Mouse (Mus musculus) lung, embryonic 14.5 days (tissue): ENCODE results near the gene Nutf2-ps1. TPM values are rescaled to one million over a fixed set of nuclear protein-coding genes. Genes with fewer than 3 reads are reported as not detected.
"Not testable (repeated sequence)": the region's sequence is repeated elsewhere in the genome, so short reads cannot be mapped to it uniquely, and the experiment has no call there.

Experiments used
- ATAC-seq: fragments of 200-750 bp; cut with Nextera tagmentation; 2 replicates; pipeline ENCODE4 v1.8.0; 2017; ENCODE audit warnings: mild to moderate bottlenecking, moderate TSS enrichment, moderate library complexity; ENCODE audit not compliant: insufficient read depth
- DNase-seq: peaks from one replicate; pipeline ENCODE4 v3.0.0-alpha.2; 2015
- H3K27ac ChIP-seq: fragments of 300-500 bp; sonication (generic); 2 replicates; pipeline ENCODE4 v1.5.1; 2014; ENCODE audit warnings: low read depth, mild to moderate bottlenecking, moderate library complexity
- H3K27me3 ChIP-seq: fragments of 300-500 bp; sonication (generic); 2 replicates; pipeline ENCODE4 v1.6.1; 2014; ENCODE audit warnings: low read length, control low read depth; ENCODE audit not compliant: insufficient read depth
- H3K36me3 ChIP-seq: fragments of 300-500 bp; sonication (generic); 2 replicates; pipeline ENCODE4 v1.6.1; 2014; ENCODE audit warnings: control low read depth; ENCODE audit not compliant: insufficient read depth
- H3K4me1 ChIP-seq: fragments of 300-500 bp; sonication (generic); 2 replicates; pipeline ENCODE4 v1.6.1; 2014; ENCODE audit warnings: antibody characterized with exemption, control low read depth; ENCODE audit not compliant: insufficient read depth
- H3K4me2 ChIP-seq: fragments of 300-500 bp; sonication (generic); 2 replicates; pipeline ENCODE4 v1.6.1; 2014; ENCODE audit warnings: mild to moderate bottlenecking
- H3K4me3 ChIP-seq: fragments of 300-500 bp; sonication (generic); 2 replicates; pipeline ENCODE4 v1.5.1; 2014; ENCODE audit warnings: low read depth, low read length
- H3K9ac ChIP-seq: fragments of 300-500 bp; sonication (generic); 2 replicates; pipeline ENCODE4 v1.6.1; 2014
- H3K9me3 ChIP-seq: fragments of 300-500 bp; sonication (generic); 2 replicates; pipeline ENCODE4 v1.6.1; 2016; ENCODE audit warnings: low read depth, low read length, control low read depth
- CTCF ChIP-seq: IDR thresholded peaks from 2 replicates; pipeline ENCODE4 v1.5.1; 2016; ENCODE audit warnings: antibody characterized with exemption, low read depth
- WGBS: fragments of 180-500 bp; shearing (Covaris S2); extraction: QIAGEN DNeasy Blood & Tissue Kit; methylation state at CpG from one replicate; pipeline ENCODE4 v1.1.7; 2014; 5-methylcytosine and 5-hydroxymethylcytosine counted together
- polyA plus RNA-seq: library from polyadenylated mRNA; unstranded; fragments of >200 nt; fragmentation: Nextera tagmentation; extraction: Ambion mirVana; gene quantifications from 2 replicates; pipeline ENCODE4 v1.2.1, GENCODE M21; 2014

The Nutf2-ps1 gene
- polyA plus RNA-seq, 1 experiment from 2014 or later, result 445 TPM

DNA sequence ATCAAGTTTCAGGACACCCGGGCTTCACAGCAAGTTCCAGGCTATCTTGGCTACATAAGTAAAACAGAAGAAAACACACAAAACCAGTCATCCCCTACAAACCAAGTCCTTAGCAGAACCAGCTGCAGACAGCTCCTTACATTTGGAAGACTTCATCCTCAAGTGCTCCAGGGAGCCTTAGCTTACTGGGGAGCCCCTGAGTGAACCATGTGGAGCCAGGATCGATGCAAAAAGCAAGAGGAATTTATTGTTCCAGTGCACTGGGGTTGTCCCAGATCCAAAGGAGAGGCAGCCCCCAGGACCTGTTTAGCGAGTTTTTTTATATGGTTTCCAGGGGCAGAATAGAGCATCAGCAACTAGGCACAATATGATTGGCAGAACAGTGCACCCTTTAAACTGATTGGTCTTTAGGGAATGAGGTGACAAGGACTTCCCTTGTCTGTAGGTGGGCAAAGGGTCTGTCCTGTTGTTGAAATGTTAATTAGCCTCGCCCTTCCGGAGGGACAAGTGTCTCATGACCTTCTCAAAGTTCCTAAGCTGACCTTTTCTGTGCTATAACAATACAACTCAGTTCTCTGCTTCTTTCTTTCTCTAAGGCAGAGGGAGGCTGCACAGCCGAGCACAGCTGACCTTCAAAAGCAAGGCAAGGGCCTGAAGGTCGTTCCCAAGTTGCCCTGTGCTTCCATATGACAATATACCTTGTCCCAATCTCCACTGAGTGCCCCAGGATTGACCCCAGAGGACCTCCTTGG is 8.0 kb upstream of the Nutf2-ps1 start:
- ATAC-seq (no peak), DNase-seq (no peak)
- Histone ChIP-seq H3K4me1 (peaks cover 4% of the 10 kb centered on the region), H3K4me3 (no peak overlapping the region), H3K36me3 (peaks cover 1% of the 10 kb centered on the region; the same call in 1 of the 2 replicates), H3K9ac (no peak overlapping the region), H3K4me2 (no peak overlapping the region), H3K27me3 (no peaks in the 10 kb centered on the region), H3K27ac (no peak overlapping the region), H3K9me3 (no peaks in the 10 kb centered on the region)
- no peak for TF ChIP-seq CTCF
- WGBS, result 66% methylated on average over 7 of the region's 7 CpGs

DNA sequence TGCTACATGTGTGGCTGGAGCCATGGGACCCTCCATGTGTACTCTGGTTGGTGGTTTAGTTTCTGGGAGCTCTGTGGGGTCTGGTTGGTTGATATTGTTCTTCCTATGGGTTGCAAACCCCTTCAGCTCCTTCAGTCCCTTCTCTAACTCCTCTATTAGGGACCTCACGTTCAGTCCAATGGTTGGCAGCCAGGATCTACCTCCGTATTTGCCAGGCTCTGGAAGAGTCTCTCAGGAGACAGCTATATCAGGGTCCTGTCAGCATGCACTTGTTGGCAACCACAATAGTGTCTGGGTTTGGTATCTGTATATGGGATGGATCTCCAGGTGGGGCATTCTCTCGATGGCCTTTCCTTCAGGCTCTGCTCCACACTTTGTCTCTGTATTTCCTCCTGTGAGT is 1.2 kb downstream of the Nutf2-ps1 start:
- ATAC-seq, H3K27ac ChIP-seq, H3K9me3 ChIP-seq, H3K4me2 ChIP-seq, H3K9ac ChIP-seq, H3K36me3 ChIP-seq, H3K4me1 ChIP-seq, H3K4me3 ChIP-seq, DNase-seq, H3K27me3 ChIP-seq: not testable (repeated sequence)
- WGBS, result 81% methylated on average over 3 of the region's 3 CpGs

DNA sequence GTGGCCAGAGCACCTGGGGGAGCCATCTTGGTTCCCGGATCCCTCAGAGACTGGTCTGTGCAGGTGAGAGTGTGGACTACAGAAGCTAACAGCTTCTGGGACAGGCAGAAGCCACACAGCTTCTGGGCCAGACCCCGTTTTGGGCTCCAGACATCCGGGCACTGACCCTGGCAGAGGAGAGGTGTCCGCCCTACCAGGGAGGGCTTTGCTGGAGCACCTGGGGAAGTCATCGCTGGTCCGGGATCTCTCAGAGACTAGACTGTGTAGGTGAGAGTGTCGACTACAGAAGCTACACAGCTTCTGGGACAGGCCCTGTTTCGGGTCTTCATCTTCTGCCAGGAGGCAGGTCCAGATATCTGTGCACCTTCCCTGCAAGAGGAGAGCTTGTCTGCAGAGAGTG is 8.6 kb downstream of the Nutf2-ps1 start:
- H3K27me3 ChIP-seq, H3K36me3 ChIP-seq, H3K9ac ChIP-seq, H3K27ac ChIP-seq, ATAC-seq, H3K9me3 ChIP-seq, H3K4me2 ChIP-seq, DNase-seq, H3K4me1 ChIP-seq, H3K4me3 ChIP-seq: not testable (repeated sequence)
- WGBS, result 88% methylated on average over 8 of the region's 8 CpGs

DNA sequence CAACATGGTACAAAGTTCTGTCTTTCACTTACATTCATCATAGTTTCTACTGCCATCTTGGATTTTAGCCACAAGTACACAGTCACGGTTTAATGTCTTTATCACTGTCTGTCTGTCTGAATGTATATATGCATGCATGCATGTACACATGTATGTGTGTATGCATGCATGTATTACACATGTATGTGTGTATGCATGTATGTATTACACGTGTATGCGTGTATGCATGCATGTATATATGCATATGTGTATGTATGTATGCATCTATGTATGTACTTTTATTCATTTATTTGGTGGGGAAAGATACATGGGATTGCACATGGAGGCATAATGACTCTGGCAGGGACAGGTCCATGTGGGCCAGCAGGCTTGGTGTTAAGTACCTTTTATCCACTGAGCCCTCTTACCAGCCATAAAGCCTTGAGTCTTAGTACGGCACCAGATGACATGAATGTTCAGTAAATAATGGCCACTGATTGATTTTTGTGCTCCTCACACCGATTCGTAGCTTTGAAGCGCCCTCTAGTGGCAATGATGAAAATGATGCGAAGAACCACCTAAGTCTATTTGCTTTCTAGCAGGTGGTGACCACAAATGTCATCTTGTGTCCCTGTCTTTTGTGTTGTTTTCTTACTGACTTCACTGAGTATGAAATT is 10.1 kb downstream of the Nutf2-ps1 start:
- TF ChIP-seq CTCF, result peak; percentile 91
- Histone ChIP-seq H3K9ac (no peak overlapping the region), H3K4me2 (no peak overlapping the region), H3K4me3 (no peak overlapping the region), H3K4me1 (0 out of 2 replicates have a peak, but pooled peaks cover 5% of the 10 kb centered on the region), H3K9me3 (no peaks in the 10 kb centered on the region), H3K27ac (no peak overlapping the region), H3K36me3 (no peaks in the 10 kb centered on the region), H3K27me3 (no peaks in the 10 kb centered on the region)
- WGBS, result 11% methylated on average over 8 of the region's 8 CpGs
- ATAC-seq (peak; percentile 66), DNase-seq (peak; percentile 91)

DNA sequence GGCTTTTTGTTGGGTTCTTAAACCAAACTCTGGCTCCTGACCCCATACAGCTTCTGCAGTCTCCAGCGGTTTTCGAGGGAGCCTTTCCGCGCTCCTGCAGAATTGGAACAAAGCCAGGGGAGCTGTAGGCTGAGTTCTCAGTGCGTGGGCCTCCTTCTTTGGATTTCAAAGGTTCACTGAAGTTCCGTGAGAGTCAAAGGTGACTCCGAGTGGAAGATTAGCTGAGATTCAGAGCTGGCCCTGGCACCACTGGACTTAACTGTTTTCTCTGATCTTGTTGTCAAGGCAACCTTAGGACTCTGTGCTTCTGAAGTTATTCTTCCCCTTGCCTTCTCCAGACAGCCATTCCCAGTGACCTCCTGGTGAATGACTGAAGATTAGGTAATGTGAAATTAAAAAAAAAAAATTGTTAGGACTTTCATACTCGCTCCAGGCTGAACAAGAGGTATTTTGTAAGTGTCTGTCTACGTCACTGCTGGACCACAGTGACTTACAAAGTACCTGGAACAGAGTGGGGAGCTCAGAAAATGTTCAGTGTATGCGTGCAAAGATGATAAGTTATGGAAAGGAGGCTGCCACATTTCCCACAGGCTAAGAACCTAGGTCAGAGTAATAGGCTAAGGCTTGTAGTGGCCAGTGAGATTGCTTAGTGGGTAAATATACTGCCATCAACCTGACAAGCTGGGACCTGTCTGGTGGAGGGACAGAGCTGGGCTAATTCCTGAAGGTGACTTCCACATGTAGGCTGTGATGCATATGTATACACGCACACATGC is 11.7 kb downstream of the Nutf2-ps1 start:
- no peak overlapping the region for H3K4me2 ChIP-seq
- WGBS, result 40% methylated on average over 11 of the region's 11 CpGs

DNA sequence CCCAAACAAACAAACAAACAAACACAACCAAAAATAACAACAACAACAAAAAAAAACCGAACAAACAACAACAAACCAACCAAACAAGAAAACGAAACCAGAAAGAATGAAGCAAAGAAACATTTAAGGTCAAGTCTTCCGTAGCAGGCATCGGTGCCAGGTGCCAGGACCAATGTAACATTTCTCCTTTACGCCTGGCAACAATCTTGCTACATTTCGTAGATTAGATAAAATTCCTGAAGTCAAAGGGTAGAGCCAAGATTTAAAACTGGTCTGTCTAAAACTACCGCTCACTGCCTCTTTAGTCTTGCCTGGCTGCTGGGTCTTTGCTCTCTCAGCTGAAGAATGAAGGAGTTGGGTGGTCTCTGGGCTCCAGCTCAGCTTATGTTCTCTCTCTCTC is 12.8 kb downstream of the Nutf2-ps1 start:
- 46% methylated on average over 7 of the region's 7 CpGs for WGBS
- DNase-seq (no peak), ATAC-seq (no peak)
- H3K36me3 ChIP-seq, result no peaks in the 10 kb centered on the region
- 0 out of 2 replicates have a peak, but pooled peaks cover 5% of the 10 kb centered on the region for H3K4me1 ChIP-seq
- H3K27ac ChIP-seq, result no peak overlapping the region
- no peak overlapping the region for H3K4me3 ChIP-seq
- no peak overlapping the region for H3K4me2 ChIP-seq
- H3K9me3 ChIP-seq, result no peaks in the 10 kb centered on the region
- no peak overlapping the region for H3K9ac ChIP-seq
- no peaks in the 10 kb centered on the region for H3K27me3 ChIP-seq
- no peak for TF ChIP-seq CTCF

More for the DNA sequence above, 11.7 kb downstream of the Nutf2-ps1 start:
- ATAC-seq (peak; percentile 38; the same call in 1 of the 2 replicates), DNase-seq (peak; percentile 71)
- Histone ChIP-seq H3K36me3 (no peaks in the 10 kb centered on the region), H3K9ac (no peak overlapping the region), H3K4me1 (0 out of 2 replicates have a peak, but pooled peaks cover 5% of the 10 kb centered on the region), H3K9me3 (no peaks in the 10 kb centered on the region), H3K4me3 (no peak overlapping the region), H3K27me3 (no peaks in the 10 kb centered on the region), H3K27ac (no peak overlapping the region)
- TF ChIP-seq CTCF, result no peak
